Mouse (Mus musculus) erythroid progenitor cell, adult 5-6 weeks (primary cell): ENCODE results near the gene Nutm1. TPM values are rescaled to one million over a fixed set of nuclear protein-coding genes. Genes with fewer than 3 reads are reported as not detected.
"Not testable (repeated sequence)": the region's sequence is repeated elsewhere in the genome, so short reads cannot be mapped to it uniquely, and the experiment has no call there.

Experiments used
- ATAC-seq: replicated peaks from 2 replicates; pipeline ENCODE4 v1.8.0; 2016; ENCODE audit warnings: moderate number of reproducible peaks, mild to moderate bottlenecking, moderate TSS enrichment, inconsistent platforms; ENCODE audit not compliant: poor library complexity, low FRiP score, severe bottlenecking
- total RNA-seq, 2 experiments: library from RNA; stranded (forward) in 1 of 2; stranded (reverse) in 1 of 2; fragments of 150-400 nt in 1 of 2; fragments of 186-747, 209-891 nt in 1 of 2; gene quantifications; 2 replicates each; pipeline versions ENCODE4 v1.2.3 to v1.2.4; 2015 to 2017; ENCODE audit warnings: low replicate concordance in 2 of 2

The Nutm1 gene
- not detected in 2 replicates for total RNA-seq (2015; ENCODE audit: low replicate concordance)
- total RNA-seq (2017; ENCODE audit: low replicate concordance): not detected in 2 replicates

- ATAC-seq: no peak
Observed at GRCm38 (mm10) chr2:112259241-112259962, at the start of gene Nutm1. Gene Nutm1, minus strand, starts transcription at chr2:112259291.

- ATAC-seq: no peak
Observed at GRCm38 (mm10) chr2:112308671-112309070, 49.6 kb upstream of the Nutm1 start.

GRCm38 (mm10) chr2:112298221-112298620, 39.1 kb upstream of the Nutm1 start:
- no peak for ATAC-seq

- no peak for ATAC-seq
Observed at GRCm38 (mm10) chr2:112296211-112296610, 37.1 kb upstream of the Nutm1 start.

- ATAC-seq: no peak
Observed at GRCm38 (mm10) chr2:112292823-112293222, 33.7 kb upstream of the Nutm1 start.

- no peak for ATAC-seq
Observed at GRCm38 (mm10) chr2:112289507-112289906, 30.4 kb upstream of the Nutm1 start.

GRCm38 (mm10) chr2:112287059-112287458, 28.0 kb upstream of the Nutm1 start:
- ATAC-seq: no peak

- ATAC-seq: not testable (repeated sequence)
Observed at GRCm38 (mm10) chr2:112286062-112286461, 27.0 kb upstream of the Nutm1 start.

GRCm38 (mm10) chr2:112285031-112285390, 25.9 kb upstream of the Nutm1 start:
- ATAC-seq: no peak

- ATAC-seq: peak; percentile 91
Observed at GRCm38 (mm10) chr2:112284363-112285030, 25.4 kb upstream of the Nutm1 start.

GRCm38 (mm10) chr2:112282846-112283245, 23.8 kb upstream of the Nutm1 start:
- ATAC-seq: no peak

GRCm38 (mm10) chr2:112276870-112277269, 17.8 kb upstream of the Nutm1 start:
- no peak for ATAC-seq

- no peak for ATAC-seq
Observed at GRCm38 (mm10) chr2:112273474-112273873, 14.4 kb upstream of the Nutm1 start.

- ATAC-seq: 0 out of 2 replicates have a peak, but pooled peaks have one; percentile 47
Observed at GRCm38 (mm10) chr2:112272909-112273308, 13.8 kb upstream of the Nutm1 start.

GRCm38 (mm10) chr2:112270011-112270410, 10.9 kb upstream of the Nutm1 start:
- ATAC-seq: no peak

GRCm38 (mm10) chr2:112267547-112268269, 8.6 kb upstream of the Nutm1 start:
- ATAC-seq: no peak

- peak; percentile 11 for ATAC-seq
Observed at GRCm38 (mm10) chr2:112266780-112267179, 7.7 kb upstream of the Nutm1 start.

- ATAC-seq: peak; percentile 61
Observed at GRCm38 (mm10) chr2:112266242-112266592, 7.1 kb upstream of the Nutm1 start, which contains the start of gene Gm21985. Gene Gm21985, plus strand, starts transcription at chr2:112266314.

- peak; percentile 84 for ATAC-seq
Observed at GRCm38 (mm10) chr2:112265448-112266241, 6.6 kb upstream of the Nutm1 start, which contains the start of gene Slc12a6. Gene Slc12a6, plus strand, starts transcription at chr2:112265825.

GRCm38 (mm10) chr2:112264364-112264763, 5.3 kb upstream of the Nutm1 start:
- ATAC-seq: no peak
